Mouse (Mus musculus): Measurements from ENCODE around the gene Trpc2. TPM values are rescaled to one million over a fixed set of nuclear protein-coding genes. Genes with fewer than 3 reads are reported as not detected.
A peak's percentile ranks its signal among the peaks of the same experiment; 100 is the strongest.

Gene Trpc2
- polyA plus RNA-seq, 1 experiment from 2014 or later, result not detected

GRCm38 (mm10) chr7:102063891-102064290, 19.0 kb upstream of the Trpc2 start:
- Histone ChIP-seq H3K9me3 (replicated peaks; ENCODE audit: control insufficient read depth, low read length) (no peaks in the 10 kb centered on the region), H3K27ac (replicated peaks; ENCODE audit: low read depth, low read length) (no peak overlapping the region), H3K4me2 (ENCODE audit: low read depth, low read length) (peak overlapping the region; percentile 56; the same call in 1 of the 2 replicates), H3K27me3 (ENCODE audit: control insufficient read depth, insufficient read depth, low read length) (no peaks in the 10 kb centered on the region), H3K9ac (replicated peaks; ENCODE audit: low read length) (no peak overlapping the region), H3K4me1 (ENCODE audit: control insufficient read depth, insufficient read depth, low read length) (peaks cover 4% of the 10 kb centered on the region; the same call in 1 of the 2 replicates), H3K4me3 (ENCODE audit: low read depth, low read length) (peak overlapping the region; percentile 78), H3K36me3 (replicated peaks; ENCODE audit: control insufficient read depth, insufficient read depth, low read depth, low read length) (peaks cover 3% of the 10 kb centered on the region)
- DNase-seq (ENCODE audit: low spot score) (no peak), ATAC-seq (replicated peaks; ENCODE audit: insufficient number of reproducible peaks, low FRiP score, low TSS enrichment, low read depth) (no peak)
- WGBS, result 84% methylated on average over 9 of the region's 9 CpGs

DNA sequence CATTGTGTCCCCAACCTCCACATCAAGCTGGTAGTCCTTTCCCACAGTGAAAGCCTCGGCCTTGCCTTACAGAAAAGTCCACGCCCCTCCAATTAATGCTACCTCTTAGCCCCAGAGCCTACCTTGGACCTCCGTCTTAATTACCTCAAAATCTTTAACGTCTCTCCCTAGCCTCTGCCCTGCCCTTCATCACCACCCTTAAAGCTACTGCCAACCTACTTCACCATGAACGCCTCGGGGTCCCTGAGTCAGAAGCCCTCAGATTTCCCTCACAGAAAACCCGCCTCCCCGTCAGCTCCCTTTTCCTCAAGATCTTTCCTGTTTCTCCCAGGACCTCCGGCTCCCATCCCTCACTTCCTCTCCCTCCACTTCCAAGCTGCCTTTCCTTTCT, 18.3 kb upstream of the Trpc2 start:
- H3K4me1 ChIP-seq (ENCODE audit: control insufficient read depth, insufficient read depth, low read length), result peaks cover 4% of the 10 kb centered on the region; the same call in 1 of the 2 replicates
- peak overlapping the region; percentile 56 for H3K4me2 ChIP-seq (ENCODE audit: low read depth, low read length)
- WGBS, result 2% methylated on average over 9 of the region's 9 CpGs
- no peaks in the 10 kb centered on the region for H3K36me3 ChIP-seq (replicated peaks; ENCODE audit: control insufficient read depth, insufficient read depth, low read depth, low read length)
- no peaks in the 10 kb centered on the region for H3K27me3 ChIP-seq (ENCODE audit: control insufficient read depth, insufficient read depth, low read length)
- peak; percentile 2 for DNase-seq (ENCODE audit: low spot score)
- peak; percentile 44 for ATAC-seq (replicated peaks; ENCODE audit: insufficient number of reproducible peaks, low FRiP score, low TSS enrichment, low read depth)
- peak overlapping the region; percentile 80 for H3K9ac ChIP-seq (replicated peaks; ENCODE audit: low read length)
- no peaks in the 10 kb centered on the region for H3K9me3 ChIP-seq (replicated peaks; ENCODE audit: control insufficient read depth, low read length)
- H3K27ac ChIP-seq (replicated peaks; ENCODE audit: low read depth, low read length), result 0 out of 2 replicates have a peak overlapping the region, but pooled peaks have one; percentile 49
- peak overlapping the region; percentile 78 for H3K4me3 ChIP-seq (ENCODE audit: low read depth, low read length)

DNA sequence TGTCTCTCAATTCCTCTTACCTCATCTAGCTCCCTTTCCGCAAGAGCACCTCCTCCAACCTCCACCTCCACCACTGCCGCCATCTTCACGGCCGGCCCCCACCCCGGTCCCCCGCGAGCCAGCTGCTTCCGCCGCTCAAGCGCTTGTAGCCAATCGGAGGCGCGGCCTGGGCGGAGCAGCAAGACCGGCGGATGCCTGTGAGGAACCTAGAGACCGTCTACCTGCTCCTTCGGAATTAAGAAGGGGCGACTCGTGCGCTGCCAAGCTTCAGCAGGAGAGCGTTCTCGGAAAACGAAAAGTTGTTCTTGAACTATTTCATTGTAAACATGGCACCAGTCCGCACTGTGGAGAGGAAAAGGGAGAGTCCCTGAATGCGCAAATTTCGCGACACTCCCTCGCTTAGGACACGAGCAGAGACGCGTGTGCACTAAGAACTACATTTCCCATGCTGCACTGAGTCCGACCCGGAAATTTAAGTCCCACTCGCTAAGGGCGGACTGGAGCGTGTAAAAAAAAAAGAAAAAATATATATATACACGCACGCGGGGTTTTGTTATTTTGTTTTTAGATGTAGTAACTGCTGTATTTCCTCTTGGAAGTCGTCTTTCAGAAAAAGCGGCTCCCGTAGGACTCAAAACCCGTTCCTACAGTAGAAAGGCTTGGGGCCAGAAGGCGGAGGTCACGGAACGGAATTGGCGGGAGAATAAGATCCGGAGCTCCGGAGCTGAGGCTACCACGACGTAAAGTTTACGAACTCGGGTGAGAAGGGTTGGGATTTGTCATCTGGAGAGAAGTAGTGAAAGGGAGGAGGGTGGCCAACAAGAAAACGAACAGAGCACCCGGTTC, 17.6 kb upstream of the Trpc2 start, which contains the start of the genes Rnf121, Xndc1 and Xntrpc:
Rnf121 (minus strand) TSS at position 424 of the 846 bp plus-strand sequence.
Xndc1 (plus strand) TSS at position 466 of the 846 bp plus-strand sequence.
Xntrpc (plus strand) TSS at position 668 of the 846 bp plus-strand sequence.
- no peaks in the 10 kb centered on the region for H3K9me3 ChIP-seq (replicated peaks; ENCODE audit: control insufficient read depth, low read length)
- peak within 1 kb of the TSS; percentile 78 for H3K4me3 ChIP-seq (ENCODE audit: low read depth, low read length)
- peak within 1 kb of the TSS; percentile 80 for H3K9ac ChIP-seq (replicated peaks; ENCODE audit: low read length)
- H3K4me1 ChIP-seq (ENCODE audit: control insufficient read depth, insufficient read depth, low read length), result peaks cover 4% of the 10 kb centered on the region; the same call in 1 of the 2 replicates
- ATAC-seq (replicated peaks; ENCODE audit: insufficient number of reproducible peaks, low FRiP score, low TSS enrichment, low read depth) (peak; percentile 98), DNase-seq (ENCODE audit: low spot score) (peak; percentile 95)
- H3K4me2 ChIP-seq (ENCODE audit: low read depth, low read length), result peak within 1 kb of the TSS; percentile 56
- under 1% methylated on average over 56 of the region's 56 CpGs for WGBS
- H3K27me3 ChIP-seq (ENCODE audit: control insufficient read depth, insufficient read depth, low read length), result no peaks in the 10 kb centered on the region
- no peaks in the 10 kb centered on the region for H3K36me3 ChIP-seq (replicated peaks; ENCODE audit: control insufficient read depth, insufficient read depth, low read depth, low read length)
- H3K27ac ChIP-seq (replicated peaks; ENCODE audit: low read depth, low read length), result 0 out of 2 replicates have a peak within 1 kb of the TSS, but pooled peaks have one; percentile 49

DNA sequence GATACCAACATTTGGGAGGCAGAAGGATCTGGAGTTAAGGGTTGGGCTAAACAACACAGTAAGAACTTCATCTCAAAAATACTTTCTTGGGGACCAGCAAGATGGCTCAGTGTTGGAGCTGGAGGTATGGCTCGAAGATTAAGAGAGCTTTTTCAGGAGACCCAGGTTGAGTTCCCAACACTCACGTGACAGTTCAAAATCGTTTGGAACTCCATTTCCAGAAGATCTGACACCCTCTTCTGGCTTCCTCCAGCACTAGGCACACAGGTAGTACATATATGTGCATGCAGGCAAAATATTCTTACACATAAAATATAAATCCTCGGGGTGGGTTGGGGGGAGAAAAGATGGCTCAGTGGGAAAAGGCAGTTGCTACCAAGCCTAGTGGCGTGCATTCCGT, 16.6 kb upstream of the Trpc2 start:
- H3K4me2 ChIP-seq (ENCODE audit: low read depth, low read length), result peak overlapping the region; percentile 56
- no peak overlapping the region for H3K27ac ChIP-seq (replicated peaks; ENCODE audit: low read depth, low read length)
- no peaks in the 10 kb centered on the region for H3K9me3 ChIP-seq (replicated peaks; ENCODE audit: control insufficient read depth, low read length)
- 80% methylated on average over 6 of the region's 6 CpGs for WGBS
- H3K4me1 ChIP-seq (ENCODE audit: control insufficient read depth, insufficient read depth, low read length), result peaks cover 4% of the 10 kb centered on the region; the same call in 1 of the 2 replicates
- H3K4me3 ChIP-seq (ENCODE audit: low read depth, low read length), result peak overlapping the region; percentile 78
- no peaks in the 10 kb centered on the region for H3K27me3 ChIP-seq (ENCODE audit: control insufficient read depth, insufficient read depth, low read length)
- ATAC-seq (replicated peaks; ENCODE audit: insufficient number of reproducible peaks, low FRiP score, low TSS enrichment, low read depth) (no peak), DNase-seq (ENCODE audit: low spot score) (no peak)
- no peaks in the 10 kb centered on the region for H3K36me3 ChIP-seq (replicated peaks; ENCODE audit: control insufficient read depth, insufficient read depth, low read depth, low read length)
- H3K9ac ChIP-seq (replicated peaks; ENCODE audit: low read length), result peak overlapping the region; percentile 80

DNA sequence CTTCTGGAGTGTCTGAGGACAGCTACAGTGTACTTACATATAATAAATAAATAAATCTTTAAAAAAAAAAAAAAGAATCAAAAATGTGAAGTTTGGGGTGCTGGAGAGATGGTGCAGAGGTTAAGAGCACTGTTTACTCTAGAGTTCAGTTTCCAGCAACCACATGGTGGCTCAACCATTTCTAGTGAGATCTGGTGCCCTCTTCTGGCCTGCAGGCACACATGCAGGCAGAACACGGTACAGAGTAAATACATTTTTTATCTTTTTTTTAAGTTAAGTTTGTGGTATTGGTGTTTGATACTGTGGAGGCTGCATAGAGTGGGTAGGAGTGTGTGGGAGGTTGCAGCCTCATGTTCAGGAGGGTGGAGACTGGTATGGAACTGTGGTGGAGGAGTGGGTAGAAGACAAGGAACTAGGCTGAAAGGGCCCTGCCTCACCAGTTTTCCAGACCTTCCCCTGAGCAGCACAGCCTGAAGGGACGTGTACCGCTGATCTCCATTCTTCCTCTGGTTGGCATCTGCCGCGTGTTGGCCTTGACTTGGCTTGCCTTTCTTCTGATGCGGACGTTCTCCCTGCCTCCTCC, 6.1 kb upstream of the Trpc2 start:
- DNase-seq (ENCODE audit: low spot score), result peak; percentile 33
- no peak overlapping the region for H3K4me2 ChIP-seq (ENCODE audit: low read depth, low read length)
- H3K9ac ChIP-seq (replicated peaks; ENCODE audit: low read length), result no peak overlapping the region
- peaks cover 14% of the 10 kb centered on the region for H3K36me3 ChIP-seq (replicated peaks; ENCODE audit: control insufficient read depth, insufficient read depth, low read depth, low read length)
- H3K4me1 ChIP-seq (ENCODE audit: control insufficient read depth, insufficient read depth, low read length), result no peaks in the 10 kb centered on the region
- no peaks in the 10 kb centered on the region for H3K9me3 ChIP-seq (replicated peaks; ENCODE audit: control insufficient read depth, low read length)
- no peak overlapping the region for H3K4me3 ChIP-seq (ENCODE audit: low read depth, low read length)
- H3K27me3 ChIP-seq (ENCODE audit: control insufficient read depth, insufficient read depth, low read length), result no peaks in the 10 kb centered on the region
- peak; percentile 50; the same call in 1 of the 2 replicates for ATAC-seq (replicated peaks; ENCODE audit: insufficient number of reproducible peaks, low FRiP score, low TSS enrichment, low read depth)
- no peak overlapping the region for H3K27ac ChIP-seq (replicated peaks; ENCODE audit: low read depth, low read length)
- WGBS, result 90% methylated on average over 7 of the region's 7 CpGs

DNA sequence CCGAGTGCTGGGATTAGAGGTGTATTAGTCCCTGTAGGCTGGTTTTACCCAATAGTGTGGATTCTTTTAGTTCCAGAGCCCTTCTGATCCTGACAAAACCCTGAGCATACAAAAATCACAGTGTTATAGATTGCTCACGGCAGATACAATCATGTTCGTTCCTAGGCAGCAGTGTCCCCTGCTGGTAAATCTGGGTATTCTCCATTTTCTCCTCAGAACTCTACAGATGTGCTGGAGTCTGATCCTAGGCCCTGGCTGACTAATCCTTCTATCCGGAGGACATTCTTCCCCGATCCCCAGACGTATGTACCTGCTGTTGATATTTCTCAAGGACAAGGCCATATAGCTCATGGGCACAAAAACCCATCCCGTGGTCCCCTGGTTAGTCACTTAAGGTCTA, 4.4 kb upstream of the Trpc2 start:
- Histone ChIP-seq H3K9me3 (replicated peaks; ENCODE audit: control insufficient read depth, low read length) (no peaks in the 10 kb centered on the region), H3K36me3 (replicated peaks; ENCODE audit: control insufficient read depth, insufficient read depth, low read depth, low read length) (peaks cover 17% of the 10 kb centered on the region), H3K4me3 (ENCODE audit: low read depth, low read length) (no peak overlapping the region), H3K27me3 (ENCODE audit: control insufficient read depth, insufficient read depth, low read length) (no peaks in the 10 kb centered on the region), H3K4me1 (ENCODE audit: control insufficient read depth, insufficient read depth, low read length) (no peaks in the 10 kb centered on the region), H3K27ac (replicated peaks; ENCODE audit: low read depth, low read length) (no peak overlapping the region), H3K9ac (replicated peaks; ENCODE audit: low read length) (no peak overlapping the region), H3K4me2 (ENCODE audit: low read depth, low read length) (no peak overlapping the region)
- DNase-seq (ENCODE audit: low spot score) (peak; percentile 38), ATAC-seq (replicated peaks; ENCODE audit: insufficient number of reproducible peaks, low FRiP score, low TSS enrichment, low read depth) (no peak)
- 82% methylated on average over 7 of the region's 7 CpGs for WGBS

- Histone ChIP-seq H3K36me3 (replicated peaks; ENCODE audit: control insufficient read depth, insufficient read depth, low read depth, low read length) (peaks cover 17% of the 10 kb centered on the region), H3K4me3 (ENCODE audit: low read depth, low read length) (no peak overlapping the region), H3K4me2 (ENCODE audit: low read depth, low read length) (no peak overlapping the region), H3K27ac (replicated peaks; ENCODE audit: low read depth, low read length) (no peak overlapping the region), H3K27me3 (ENCODE audit: control insufficient read depth, insufficient read depth, low read length) (no peaks in the 10 kb centered on the region), H3K9me3 (replicated peaks; ENCODE audit: control insufficient read depth, low read length) (no peaks in the 10 kb centered on the region), H3K9ac (replicated peaks; ENCODE audit: low read length) (no peak overlapping the region), H3K4me1 (ENCODE audit: control insufficient read depth, insufficient read depth, low read length) (no peaks in the 10 kb centered on the region)
- 92% methylated on average over 8 of the region's 8 CpGs for WGBS
- no peak for ATAC-seq (replicated peaks; ENCODE audit: insufficient number of reproducible peaks, low FRiP score, low TSS enrichment, low read depth)
- DNase-seq (ENCODE audit: low spot score), result no peak
These were observed 2.6 kb upstream of the Trpc2 start for GRCm38 (mm10) chr7:102080311-102080710.

DNA sequence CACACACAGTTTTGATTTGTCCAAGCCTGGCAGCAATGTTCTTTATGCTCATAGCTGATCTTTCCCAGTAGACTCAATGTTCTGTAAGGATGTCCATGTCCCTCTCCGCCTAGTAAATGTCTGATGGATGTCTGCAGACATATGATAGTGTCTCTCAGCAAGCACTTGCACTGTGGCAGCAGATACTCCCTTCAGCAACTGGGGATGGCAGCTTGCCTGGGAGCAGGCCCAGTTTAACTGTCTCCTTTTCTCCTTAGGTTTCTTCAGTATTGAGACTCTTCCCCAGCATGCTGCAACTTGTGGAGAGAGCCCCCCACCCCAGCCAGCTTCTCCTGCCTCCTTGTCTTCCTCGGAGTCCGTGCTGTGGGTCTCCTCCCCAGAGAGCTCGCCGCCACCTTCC, 1.1 kb upstream of the Trpc2 start:
- H3K4me1 ChIP-seq (ENCODE audit: control insufficient read depth, insufficient read depth, low read length), result no peaks in the 10 kb centered on the region
- no peak overlapping the region for H3K9ac ChIP-seq (replicated peaks; ENCODE audit: low read length)
- DNase-seq (ENCODE audit: low spot score) (no peak), ATAC-seq (replicated peaks; ENCODE audit: insufficient number of reproducible peaks, low FRiP score, low TSS enrichment, low read depth) (no peak)
- H3K4me3 ChIP-seq (ENCODE audit: low read depth, low read length), result no peak overlapping the region
- H3K4me2 ChIP-seq (ENCODE audit: low read depth, low read length), result no peak overlapping the region
- no peak overlapping the region for H3K27ac ChIP-seq (replicated peaks; ENCODE audit: low read depth, low read length)
- peaks cover 12% of the 10 kb centered on the region for H3K36me3 ChIP-seq (replicated peaks; ENCODE audit: control insufficient read depth, insufficient read depth, low read depth, low read length)
- no peaks in the 10 kb centered on the region for H3K9me3 ChIP-seq (replicated peaks; ENCODE audit: control insufficient read depth, low read length)
- WGBS, result 98% methylated on average over 5 of the region's 5 CpGs
- no peaks in the 10 kb centered on the region for H3K27me3 ChIP-seq (ENCODE audit: control insufficient read depth, insufficient read depth, low read length)
